Mouse (Mus musculus): Measurements from ENCODE around the gene Ccdc113. TPM values are rescaled to one million over a fixed set of nuclear protein-coding genes. Genes with fewer than 3 reads are reported as not detected.
A peak's percentile ranks its signal among the peaks of the same experiment; 100 is the strongest.
"Not testable (repeated sequence)": the region's sequence is repeated elsewhere in the genome, so short reads cannot be mapped to it uniquely, and the experiment has no call there.

Gene Ccdc113
- polyA plus RNA-seq, 1 experiment from 2014 or later: 0.78 TPM

GRCm38 (mm10) chr8:95589282-95589681, 55.4 kb downstream of the Ccdc113 start:
- Histone ChIP-seq H3K4me1 (no peaks in the 10 kb centered on the region), H3K4me2 (no peak overlapping the region), H3K9me3 (replicated peaks) (no peaks in the 10 kb centered on the region), H3K4me3 (replicated peaks) (no peak overlapping the region), H3K36me3 (no peaks in the 10 kb centered on the region), H3K27me3 (replicated peaks) (no peaks in the 10 kb centered on the region), H3K9ac (replicated peaks) (no peak overlapping the region), H3K27ac (replicated peaks) (no peak overlapping the region)
- WGBS: 62% methylated on average over 10 of the region's 10 CpGs
- no peak for ATAC-seq (ENCODE audit: low FRiP score)

GRCm38 (mm10) chr8:95590539-95590938, 56.7 kb downstream of the Ccdc113 start:
- Histone ChIP-seq H3K4me3 (replicated peaks) (no peak overlapping the region), H3K27me3 (replicated peaks) (no peaks in the 10 kb centered on the region), H3K9me3 (replicated peaks) (no peaks in the 10 kb centered on the region), H3K4me1 (peaks cover 3% of the 10 kb centered on the region; the same call in 1 of the 2 replicates), H3K27ac (replicated peaks) (no peak overlapping the region), H3K9ac (replicated peaks) (no peak overlapping the region), H3K36me3 (no peaks in the 10 kb centered on the region), H3K4me2 (no peak overlapping the region)
- ATAC-seq (ENCODE audit: low FRiP score): no peak
- WGBS: 90% methylated on average over 4 of the region's 4 CpGs

GRCm38 (mm10) chr8:95592131-95592780, 58.4 kb downstream of the Ccdc113 start:
- Histone ChIP-seq H3K27ac (replicated peaks) (no peak overlapping the region), H3K4me2 (no peak overlapping the region), H3K4me1 (peaks cover 3% of the 10 kb centered on the region; the same call in 1 of the 2 replicates), H3K27me3 (replicated peaks) (no peaks in the 10 kb centered on the region), H3K9ac (replicated peaks) (no peak overlapping the region), H3K9me3 (replicated peaks) (no peaks in the 10 kb centered on the region), H3K36me3 (no peaks in the 10 kb centered on the region), H3K4me3 (replicated peaks) (no peak overlapping the region)
- no peak for ATAC-seq (ENCODE audit: low FRiP score)
- WGBS: 86% methylated on average over 12 of the region's 12 CpGs

- H3K9me3 ChIP-seq (replicated peaks): no peaks in the 10 kb centered on the region
- no peak overlapping the region for H3K9ac ChIP-seq (replicated peaks)
- ATAC-seq (ENCODE audit: low FRiP score): no peak
- H3K27me3 ChIP-seq (replicated peaks): no peaks in the 10 kb centered on the region
- 93% methylated on average over 7 of the region's 7 CpGs for WGBS
- no peak overlapping the region for H3K4me3 ChIP-seq (replicated peaks)
- H3K36me3 ChIP-seq: no peaks in the 10 kb centered on the region
- peaks cover 3% of the 10 kb centered on the region; the same call in 1 of the 2 replicates for H3K4me1 ChIP-seq
- H3K27ac ChIP-seq (replicated peaks): no peak overlapping the region
- no peak overlapping the region for H3K4me2 ChIP-seq
These were observed 59.8 kb downstream of the Ccdc113 start for GRCm38 (mm10) chr8:95593439-95594393.

GRCm38 (mm10) chr8:95595131-95595530, 61.2 kb downstream of the Ccdc113 start:
- no peak overlapping the region for H3K4me2 ChIP-seq
- no peak for ATAC-seq (ENCODE audit: low FRiP score)
- no peak overlapping the region for H3K27ac ChIP-seq (replicated peaks)
- H3K9ac ChIP-seq (replicated peaks): no peak overlapping the region
- 89% methylated on average over 14 of the region's 14 CpGs for WGBS
- H3K4me3 ChIP-seq (replicated peaks): no peak overlapping the region
- peaks cover 3% of the 10 kb centered on the region; the same call in 1 of the 2 replicates for H3K4me1 ChIP-seq
- no peaks in the 10 kb centered on the region for H3K36me3 ChIP-seq
- H3K9me3 ChIP-seq (replicated peaks): no peaks in the 10 kb centered on the region
- H3K27me3 ChIP-seq (replicated peaks): no peaks in the 10 kb centered on the region

- H3K27me3 ChIP-seq (replicated peaks): no peaks in the 10 kb centered on the region
- WGBS: 70% methylated on average over 4 of the region's 4 CpGs
- no peak overlapping the region for H3K27ac ChIP-seq (replicated peaks)
- H3K36me3 ChIP-seq: no peaks in the 10 kb centered on the region
- no peak overlapping the region for H3K9ac ChIP-seq (replicated peaks)
- H3K4me3 ChIP-seq (replicated peaks): no peak overlapping the region
- ATAC-seq (ENCODE audit: low FRiP score): no peak
- no peaks in the 10 kb centered on the region for H3K9me3 ChIP-seq (replicated peaks)
- H3K4me1 ChIP-seq: peaks cover 3% of the 10 kb centered on the region; the same call in 1 of the 2 replicates
- no peak overlapping the region for H3K4me2 ChIP-seq
These were observed 63.0 kb downstream of the Ccdc113 start for GRCm38 (mm10) chr8:95596841-95597241.

GRCm38 (mm10) chr8:95599861-95600260, 66.0 kb downstream of the Ccdc113 start:
- 9% methylated on average over 11 of the region's 11 CpGs for WGBS
- no peaks in the 10 kb centered on the region for H3K9me3 ChIP-seq (replicated peaks)
- no peak overlapping the region for H3K27ac ChIP-seq (replicated peaks)
- ATAC-seq (ENCODE audit: low FRiP score): peak; percentile 55; the same call in 1 of the 2 replicates
- H3K4me1 ChIP-seq: peaks cover under 1% of the 10 kb centered on the region; the same call in 1 of the 2 replicates
- H3K9ac ChIP-seq (replicated peaks): no peak overlapping the region
- H3K27me3 ChIP-seq (replicated peaks): no peaks in the 10 kb centered on the region
- no peaks in the 10 kb centered on the region for H3K36me3 ChIP-seq
- no peak overlapping the region for H3K4me3 ChIP-seq (replicated peaks)
- peak overlapping the region; percentile 37 for H3K4me2 ChIP-seq

- H3K4me1 ChIP-seq: no peaks in the 10 kb centered on the region
- no peak overlapping the region for H3K27ac ChIP-seq (replicated peaks)
- H3K27me3 ChIP-seq (replicated peaks): no peaks in the 10 kb centered on the region
- no peak overlapping the region for H3K4me3 ChIP-seq (replicated peaks)
- 79% methylated on average over 15 of the region's 15 CpGs for WGBS
- H3K9me3 ChIP-seq (replicated peaks): no peaks in the 10 kb centered on the region
- no peak for ATAC-seq (ENCODE audit: low FRiP score)
- H3K4me2 ChIP-seq: no peak overlapping the region
- H3K9ac ChIP-seq (replicated peaks): no peak overlapping the region
- H3K36me3 ChIP-seq: no peaks in the 10 kb centered on the region
These were observed 67.4 kb downstream of the Ccdc113 start for GRCm38 (mm10) chr8:95601306-95601705.

GRCm38 (mm10) chr8:95602168-95602567, 68.3 kb downstream of the Ccdc113 start:
- H3K36me3 ChIP-seq: no peaks in the 10 kb centered on the region
- no peak overlapping the region for H3K27ac ChIP-seq (replicated peaks)
- no peaks in the 10 kb centered on the region for H3K27me3 ChIP-seq (replicated peaks)
- no peak overlapping the region for H3K4me3 ChIP-seq (replicated peaks)
- no peak for ATAC-seq (ENCODE audit: low FRiP score)
- H3K9ac ChIP-seq (replicated peaks): no peak overlapping the region
- 74% methylated on average over 2 of the region's 2 CpGs for WGBS
- no peaks in the 10 kb centered on the region for H3K4me1 ChIP-seq
- H3K4me2 ChIP-seq: no peak overlapping the region
- H3K9me3 ChIP-seq (replicated peaks): no peaks in the 10 kb centered on the region

- not testable (repeated sequence) for H3K27me3 ChIP-seq (replicated peaks); H3K4me3 ChIP-seq (replicated peaks); H3K4me2 ChIP-seq; H3K36me3 ChIP-seq; H3K4me1 ChIP-seq; ATAC-seq (ENCODE audit: low FRiP score); H3K27ac ChIP-seq (replicated peaks); H3K9me3 ChIP-seq (replicated peaks); H3K9ac ChIP-seq (replicated peaks)
- WGBS: 28% methylated on average over 4 of the region's 5 CpGs
These were observed 72.6 kb downstream of the Ccdc113 start for GRCm38 (mm10) chr8:95606509-95606908.

GRCm38 (mm10) chr8:95607210-95607609, 73.3 kb downstream of the Ccdc113 start:
- 51% methylated on average over 9 of the region's 9 CpGs for WGBS
- Histone ChIP-seq H3K9me3 (replicated peaks) (no peaks in the 10 kb centered on the region), H3K27ac (replicated peaks) (no peak overlapping the region), H3K9ac (replicated peaks) (no peak overlapping the region), H3K4me1 (0 out of 2 replicates have a peak, but pooled peaks cover 2% of the 10 kb centered on the region), H3K27me3 (replicated peaks) (no peaks in the 10 kb centered on the region), H3K36me3 (no peaks in the 10 kb centered on the region), H3K4me3 (replicated peaks) (no peak overlapping the region), H3K4me2 (no peak overlapping the region)
- no peak for ATAC-seq (ENCODE audit: low FRiP score)

Measured in neural tube, embryonic 15.5 days (tissue).